Mouse (Mus musculus): Measurements from ENCODE around the gene Obox3.
"Not testable (repeated sequence)": the region's sequence is repeated elsewhere in the genome, so short reads cannot be mapped to it uniquely, and the experiment has no call there.

The Obox3 gene

GRCm38 (mm10) chr7:15639802-15640201, at the start of gene Obox3:
TSS of gene Obox3 (minus strand) at chr7:15639902.
- not testable (repeated sequence) for DNase-seq (ENCODE audit: inconsistent ontology term)

GRCm38 (mm10) chr7:15509411-15509810, 130.3 kb downstream of the Obox3 start:
- not testable (repeated sequence) for DNase-seq (ENCODE audit: inconsistent ontology term)
